Mouse (Mus musculus): ENCODE measurements around the gene Sh3d19. TPM values are rescaled to one million over a fixed set of nuclear protein-coding genes. Genes with fewer than 3 reads are reported as not detected.
"Not testable (repeated sequence)": the region's sequence is repeated elsewhere in the genome, so short reads cannot be mapped to it uniquely, and the experiment has no call there.

Sh3d19 gene
- polyA plus RNA-seq, 1 experiment from 2014 or later: 10.9 TPM

DNA sequence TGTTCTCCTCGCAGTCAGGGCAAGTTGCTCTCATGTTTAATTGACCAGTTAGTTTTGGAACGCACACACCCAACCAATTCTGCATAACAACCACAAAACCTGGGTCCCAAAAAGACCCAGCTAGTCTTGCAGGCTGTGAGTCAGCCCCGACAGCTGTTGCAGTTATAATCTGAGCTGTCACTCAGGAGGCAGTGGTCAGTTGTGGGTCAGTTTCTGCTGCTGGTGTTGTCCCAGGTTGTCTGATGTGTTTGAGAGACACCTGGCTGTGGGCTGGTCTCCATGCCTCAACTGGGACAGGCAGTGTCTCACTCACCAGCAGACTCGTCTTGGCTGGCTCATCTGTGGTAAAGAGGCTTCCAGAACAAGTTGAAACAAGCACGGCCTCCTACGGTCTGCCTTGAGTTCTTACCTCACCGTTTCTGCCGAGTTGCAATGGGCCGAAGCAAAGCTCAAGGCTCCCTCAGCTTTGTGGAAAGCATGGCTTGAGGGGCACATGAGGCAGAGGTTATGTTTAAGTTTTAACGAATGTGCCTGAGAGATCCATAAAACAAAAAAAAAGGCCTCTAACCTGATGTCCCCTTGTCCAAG, 18.1 kb upstream of the Sh3d19 start:
- Histone ChIP-seq H3K4me2 (replicated peaks) (no peak overlapping the region), H3K4me3 (no peak overlapping the region), H3K27ac (no peak overlapping the region), H3K9ac (no peak overlapping the region), H3K27me3 (replicated peaks) (no peaks in the 10 kb centered on the region), H3K36me3 (no peaks in the 10 kb centered on the region), H3K4me1 (no peaks in the 10 kb centered on the region), H3K9me3 (no peaks in the 10 kb centered on the region)
- no peak for ATAC-seq (ENCODE audit: low FRiP score, low read depth)
- WGBS: 89% methylated on average over 10 of the region's 10 CpGs

DNA sequence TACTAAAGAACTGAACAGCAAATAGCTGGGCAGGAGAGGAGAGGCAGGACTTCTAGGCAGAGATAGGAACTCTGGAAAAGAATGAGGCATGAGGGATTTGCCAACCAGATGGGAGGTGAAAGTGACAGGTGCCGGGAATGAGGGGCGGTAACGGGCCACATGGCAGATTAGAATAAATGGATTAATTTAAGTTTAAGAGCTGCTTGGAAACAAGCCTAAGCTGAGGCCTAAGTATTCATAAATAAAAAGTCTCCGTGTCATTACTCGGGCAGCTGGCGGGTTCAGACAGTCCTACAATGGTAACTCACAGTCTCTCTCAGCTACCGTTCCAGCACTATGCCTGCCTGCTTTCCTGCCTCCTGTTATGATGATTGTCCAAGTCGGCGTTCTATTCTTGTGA, 15.6 kb upstream of the Sh3d19 start:
- Histone ChIP-seq H3K36me3 (no peaks in the 10 kb centered on the region), H3K9ac (no peak overlapping the region), H3K4me2 (replicated peaks) (no peak overlapping the region), H3K27me3 (replicated peaks) (no peaks in the 10 kb centered on the region), H3K27ac (no peak overlapping the region), H3K9me3 (no peaks in the 10 kb centered on the region), H3K4me3 (no peak overlapping the region), H3K4me1 (no peaks in the 10 kb centered on the region)
- no peak for ATAC-seq (ENCODE audit: low FRiP score, low read depth)
- WGBS: 81% methylated on average over 9 of the region's 9 CpGs

DNA sequence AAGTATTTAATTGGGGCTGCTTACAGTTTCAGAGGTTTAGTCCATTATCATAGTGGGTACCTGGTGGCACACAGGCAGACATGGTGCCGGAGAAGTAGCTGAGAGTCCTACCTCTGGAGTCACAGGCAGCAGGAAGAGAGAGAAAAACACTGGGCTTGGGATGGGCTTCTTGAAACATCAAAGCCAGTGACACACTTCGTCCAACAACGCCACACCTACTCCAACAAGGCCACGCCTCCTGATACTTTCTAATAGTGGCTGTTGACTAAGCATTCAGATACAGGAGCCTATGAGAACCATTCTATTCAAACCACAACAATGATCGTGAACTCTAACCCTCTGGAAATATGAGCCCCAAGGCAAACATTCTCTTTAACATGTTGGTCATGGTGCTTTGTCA, 15.2 kb upstream of the Sh3d19 start:
- H3K9ac ChIP-seq: no peak overlapping the region
- no peak for ATAC-seq (ENCODE audit: low FRiP score, low read depth)
- H3K4me2 ChIP-seq (replicated peaks): no peak overlapping the region
- no peaks in the 10 kb centered on the region for H3K4me1 ChIP-seq
- H3K27me3 ChIP-seq (replicated peaks): no peaks in the 10 kb centered on the region
- H3K27ac ChIP-seq: no peak overlapping the region
- H3K36me3 ChIP-seq: no peaks in the 10 kb centered on the region
- H3K9me3 ChIP-seq: no peaks in the 10 kb centered on the region
- H3K4me3 ChIP-seq: no peak overlapping the region
- 87% methylated on average over 5 of the region's 5 CpGs for WGBS

DNA sequence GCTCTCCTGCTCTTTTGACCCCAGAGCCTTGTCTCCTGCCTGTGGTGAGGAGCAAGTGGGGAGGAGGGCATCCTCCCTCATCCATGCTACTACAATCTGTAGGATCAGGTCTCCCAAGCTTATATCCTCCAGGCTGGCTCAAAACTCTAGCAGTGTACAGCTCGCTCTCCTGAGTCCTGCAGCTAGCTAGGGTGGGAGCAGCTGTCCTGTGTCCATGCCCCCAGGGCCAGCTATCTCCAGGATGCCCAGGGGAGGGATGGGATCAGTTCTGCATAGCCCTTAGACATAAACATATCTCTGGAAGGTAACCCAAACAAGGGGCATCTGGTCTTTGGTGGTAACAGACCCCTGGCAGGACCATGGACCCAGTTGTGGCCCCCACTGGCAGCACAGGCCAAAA, 11.2 kb upstream of the Sh3d19 start:
- H3K36me3 ChIP-seq: no peaks in the 10 kb centered on the region
- H3K4me3 ChIP-seq: no peak overlapping the region
- no peaks in the 10 kb centered on the region for H3K27me3 ChIP-seq (replicated peaks)
- no peaks in the 10 kb centered on the region for H3K9me3 ChIP-seq
- 90% methylated on average over 1 of the region's 1 CpGs for WGBS
- no peak overlapping the region for H3K9ac ChIP-seq
- ATAC-seq (ENCODE audit: low FRiP score, low read depth): no peak
- H3K4me2 ChIP-seq (replicated peaks): no peak overlapping the region
- no peaks in the 10 kb centered on the region for H3K4me1 ChIP-seq
- no peak overlapping the region for H3K27ac ChIP-seq

DNA sequence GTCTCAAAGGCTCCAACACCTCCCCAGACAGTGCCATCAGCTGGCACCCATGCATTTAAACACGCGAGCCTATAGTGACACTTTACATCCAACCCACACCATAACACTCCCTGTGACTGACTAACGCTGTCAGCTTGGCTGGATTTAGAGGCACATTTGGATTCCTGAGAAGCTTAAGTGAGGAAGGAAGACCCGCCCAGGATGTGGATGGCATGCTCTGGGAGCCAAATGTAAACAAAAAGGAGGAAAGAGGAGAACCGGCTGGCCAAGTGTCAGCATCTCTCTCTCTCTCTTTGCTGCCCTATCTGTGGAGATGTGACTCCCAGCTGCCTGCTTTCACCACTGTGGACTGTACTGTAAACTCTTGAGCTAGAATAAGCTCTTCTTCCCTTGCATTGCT, 9.8 kb upstream of the Sh3d19 start:
- no peak overlapping the region for H3K4me2 ChIP-seq (replicated peaks)
- no peaks in the 10 kb centered on the region for H3K36me3 ChIP-seq
- no peak overlapping the region for H3K27ac ChIP-seq
- ATAC-seq (ENCODE audit: low FRiP score, low read depth): no peak
- H3K9me3 ChIP-seq: no peaks in the 10 kb centered on the region
- 52% methylated on average over 5 of the region's 5 CpGs for WGBS
- no peak overlapping the region for H3K4me3 ChIP-seq
- no peaks in the 10 kb centered on the region for H3K27me3 ChIP-seq (replicated peaks)
- H3K9ac ChIP-seq: no peak overlapping the region
- no peaks in the 10 kb centered on the region for H3K4me1 ChIP-seq

DNA sequence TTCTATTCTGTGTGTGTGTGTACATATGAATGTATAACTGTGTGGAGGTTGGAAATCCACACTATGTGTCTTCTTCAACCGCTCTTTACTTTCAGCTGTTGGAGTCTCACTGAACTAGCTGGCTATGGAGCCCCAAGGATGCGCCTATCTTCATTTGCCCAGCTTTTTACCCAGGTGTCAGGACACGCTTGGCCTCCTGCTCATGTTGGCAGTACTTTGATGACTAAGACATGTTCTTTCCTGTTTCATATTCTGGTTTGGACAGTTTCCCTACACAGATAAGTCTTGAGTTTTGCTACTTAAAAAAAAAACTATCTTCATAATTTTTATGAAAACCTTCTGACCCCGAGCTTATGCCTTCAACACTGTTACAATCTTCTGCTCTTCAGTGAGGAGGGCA, 5.4 kb upstream of the Sh3d19 start:
- WGBS: 93% methylated on average over 4 of the region's 4 CpGs
- no peak for ATAC-seq (ENCODE audit: low FRiP score, low read depth)
- H3K4me3 ChIP-seq: no peak overlapping the region
- H3K4me1 ChIP-seq: peaks cover under 1% of the 10 kb centered on the region; the same call in 1 of the 2 replicates
- no peaks in the 10 kb centered on the region for H3K36me3 ChIP-seq
- no peak overlapping the region for H3K9ac ChIP-seq
- H3K27me3 ChIP-seq (replicated peaks): no peaks in the 10 kb centered on the region
- H3K27ac ChIP-seq: no peak overlapping the region
- no peaks in the 10 kb centered on the region for H3K9me3 ChIP-seq
- no peak overlapping the region for H3K4me2 ChIP-seq (replicated peaks)

DNA sequence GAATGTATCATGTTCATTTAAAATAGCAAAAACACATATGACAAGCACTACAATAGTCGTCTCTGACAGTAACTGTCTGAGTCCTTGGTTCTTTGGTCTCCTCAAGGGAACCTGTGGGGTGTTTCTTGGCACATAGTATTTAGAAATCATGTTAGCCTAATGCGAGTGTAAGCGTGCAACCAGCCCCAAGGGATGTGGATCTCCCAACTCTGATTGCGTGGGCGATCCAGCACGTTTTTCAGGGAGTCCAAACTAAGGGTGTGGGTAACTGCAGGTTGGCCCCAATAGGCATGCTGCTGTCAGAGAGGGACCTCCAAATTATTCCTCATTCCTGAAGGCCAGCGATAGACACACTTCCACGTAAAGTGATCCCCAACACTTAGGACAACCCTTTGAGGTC, 1.9 kb upstream of the Sh3d19 start:
- no peak overlapping the region for H3K27ac ChIP-seq
- no peak overlapping the region for H3K4me2 ChIP-seq (replicated peaks)
- H3K9ac ChIP-seq: no peak overlapping the region
- peaks cover 7% of the 10 kb centered on the region; the same call in 1 of the 2 replicates for H3K4me1 ChIP-seq
- no peak for ATAC-seq (ENCODE audit: low FRiP score, low read depth)
- no peak overlapping the region for H3K4me3 ChIP-seq
- H3K36me3 ChIP-seq: no peaks in the 10 kb centered on the region
- H3K27me3 ChIP-seq (replicated peaks): no peaks in the 10 kb centered on the region
- WGBS: 90% methylated on average over 8 of the region's 8 CpGs
- H3K9me3 ChIP-seq: no peaks in the 10 kb centered on the region

DNA sequence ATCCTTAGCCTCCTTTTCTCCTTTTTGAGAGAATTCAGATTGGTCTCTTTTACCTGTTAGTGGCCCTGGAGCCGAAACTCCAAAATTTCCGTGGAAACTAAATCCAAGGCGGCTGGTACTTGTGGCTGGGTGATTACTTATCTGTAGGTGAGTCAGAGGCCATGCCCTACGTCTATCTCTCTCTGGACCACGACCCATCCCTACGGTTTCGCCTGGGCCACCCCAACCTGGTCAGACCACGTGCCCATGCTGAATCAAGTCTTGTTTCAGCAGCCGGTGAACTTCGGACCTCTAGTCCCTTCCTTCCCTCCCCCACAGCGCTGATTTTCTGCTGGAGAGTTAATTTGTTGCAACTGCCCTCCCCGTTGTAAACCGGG, 678 bp downstream of the Sh3d19 start:
- no peak overlapping the region for H3K27ac ChIP-seq
- peaks cover 7% of the 10 kb centered on the region; the same call in 1 of the 2 replicates for H3K4me1 ChIP-seq
- no peaks in the 10 kb centered on the region for H3K27me3 ChIP-seq (replicated peaks)
- H3K9ac ChIP-seq: peak overlapping the region; percentile 86
- under 1% methylated on average over 13 of the region's 13 CpGs for WGBS
- no peaks in the 10 kb centered on the region for H3K36me3 ChIP-seq
- H3K4me2 ChIP-seq (replicated peaks): peak overlapping the region; percentile 89
- ATAC-seq (ENCODE audit: low FRiP score, low read depth): peak; percentile 48; the same call in 1 of the 2 replicates
- H3K9me3 ChIP-seq: no peaks in the 10 kb centered on the region
- peak overlapping the region; percentile 70 for H3K4me3 ChIP-seq

DNA sequence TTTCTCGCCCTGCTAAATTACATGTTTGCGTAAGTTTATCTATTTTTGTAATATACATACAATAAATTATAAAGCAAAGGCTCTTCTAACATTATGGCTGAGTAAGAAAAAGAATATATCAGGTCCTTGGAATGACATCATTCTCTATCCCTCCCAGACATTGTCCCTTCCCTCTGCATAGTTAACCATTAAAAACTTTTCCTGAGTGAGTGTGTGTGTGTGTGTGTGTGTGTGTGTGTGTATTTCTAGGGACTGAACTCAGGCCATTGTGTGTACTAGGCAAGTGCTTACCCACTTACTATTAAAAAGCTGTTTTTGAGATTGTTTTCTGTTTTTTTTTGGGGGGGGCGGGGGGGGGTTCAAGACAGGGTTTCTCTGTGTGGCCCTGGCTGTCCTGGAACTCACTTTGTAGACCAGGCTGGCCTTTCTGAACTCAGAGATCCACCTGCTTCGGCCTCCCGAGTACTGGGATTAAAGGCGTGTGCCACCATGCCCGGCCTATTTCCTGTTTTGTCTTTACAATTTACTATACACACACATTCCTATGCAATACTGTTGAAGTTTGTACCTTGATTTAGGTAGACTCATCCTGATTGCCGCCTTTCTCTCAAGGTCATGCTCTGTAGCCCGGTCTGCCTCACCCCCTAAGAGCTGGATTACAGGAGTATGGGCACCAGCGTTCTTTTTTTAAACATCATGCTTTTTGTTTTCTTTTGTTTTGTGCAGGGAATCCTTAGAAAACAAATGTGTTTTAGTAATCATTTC, 2.6 kb downstream of the Sh3d19 start:
- H3K4me2 ChIP-seq (replicated peaks): no peak overlapping the region
- H3K9ac ChIP-seq: no peak overlapping the region
- H3K27ac ChIP-seq: no peak overlapping the region
- H3K36me3 ChIP-seq: no peaks in the 10 kb centered on the region
- H3K4me1 ChIP-seq: peaks cover 7% of the 10 kb centered on the region; the same call in 1 of the 2 replicates
- H3K4me3 ChIP-seq: no peak overlapping the region
- no peak for ATAC-seq (ENCODE audit: low FRiP score, low read depth)
- WGBS: 87% methylated on average over 9 of the region's 10 CpGs
- no peaks in the 10 kb centered on the region for H3K27me3 ChIP-seq (replicated peaks)
- H3K9me3 ChIP-seq: no peaks in the 10 kb centered on the region

DNA sequence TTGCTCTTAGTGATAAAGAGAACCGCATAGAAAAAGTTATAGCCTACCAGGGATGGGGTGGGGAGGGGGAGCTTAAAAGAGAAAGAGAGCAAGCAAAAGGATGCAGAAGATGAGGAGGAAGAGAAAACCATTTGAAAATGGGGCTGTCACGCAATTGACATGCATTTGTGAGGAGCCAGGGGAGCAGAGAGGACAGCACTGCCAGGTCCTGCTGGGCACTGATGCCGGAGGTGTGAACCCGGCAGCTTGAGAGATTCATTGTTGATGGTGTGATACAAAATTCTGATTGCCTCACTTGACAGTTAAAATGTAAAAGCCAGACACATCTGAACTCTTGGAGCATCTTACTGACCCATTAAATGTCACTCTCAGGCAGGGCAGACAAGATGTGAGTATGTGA, 3.5 kb downstream of the Sh3d19 start:
- no peaks in the 10 kb centered on the region for H3K9me3 ChIP-seq
- H3K36me3 ChIP-seq: no peaks in the 10 kb centered on the region
- no peaks in the 10 kb centered on the region for H3K27me3 ChIP-seq (replicated peaks)
- H3K4me1 ChIP-seq: peaks cover 7% of the 10 kb centered on the region; the same call in 1 of the 2 replicates
- no peak overlapping the region for H3K4me2 ChIP-seq (replicated peaks)
- no peak overlapping the region for H3K27ac ChIP-seq
- no peak overlapping the region for H3K9ac ChIP-seq
- no peak overlapping the region for H3K4me3 ChIP-seq
- ATAC-seq (ENCODE audit: low FRiP score, low read depth): no peak
- 71% methylated on average over 4 of the region's 4 CpGs for WGBS

DNA sequence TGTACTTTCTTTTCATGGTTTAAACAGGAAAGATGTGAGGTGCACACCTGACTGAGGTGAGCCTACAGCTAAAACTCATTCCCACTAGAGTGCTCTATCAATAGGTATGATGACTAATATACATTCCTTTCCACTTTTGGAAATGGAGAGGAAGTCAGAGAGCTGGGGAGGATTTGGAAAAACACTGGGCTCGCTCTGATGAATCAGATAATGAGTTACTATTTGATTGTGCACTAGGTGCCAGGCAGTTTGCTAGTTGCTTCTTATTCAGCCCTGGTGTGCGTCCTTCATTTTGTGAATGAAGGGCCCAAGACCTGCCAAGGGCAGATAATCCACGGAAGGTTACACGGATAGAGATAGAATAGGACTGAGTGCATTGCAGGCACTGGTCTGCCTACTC, 9.1 kb downstream of the Sh3d19 start:
- Histone ChIP-seq H3K36me3 (no peaks in the 10 kb centered on the region), H3K4me2 (replicated peaks) (no peak overlapping the region), H3K9ac (no peak overlapping the region), H3K27ac (no peak overlapping the region), H3K9me3 (no peaks in the 10 kb centered on the region), H3K4me1 (no peaks in the 10 kb centered on the region), H3K27me3 (replicated peaks) (no peaks in the 10 kb centered on the region), H3K4me3 (no peak overlapping the region)
- no peak for ATAC-seq (ENCODE audit: low FRiP score, low read depth)
- WGBS: 94% methylated on average over 4 of the region's 4 CpGs

DNA sequence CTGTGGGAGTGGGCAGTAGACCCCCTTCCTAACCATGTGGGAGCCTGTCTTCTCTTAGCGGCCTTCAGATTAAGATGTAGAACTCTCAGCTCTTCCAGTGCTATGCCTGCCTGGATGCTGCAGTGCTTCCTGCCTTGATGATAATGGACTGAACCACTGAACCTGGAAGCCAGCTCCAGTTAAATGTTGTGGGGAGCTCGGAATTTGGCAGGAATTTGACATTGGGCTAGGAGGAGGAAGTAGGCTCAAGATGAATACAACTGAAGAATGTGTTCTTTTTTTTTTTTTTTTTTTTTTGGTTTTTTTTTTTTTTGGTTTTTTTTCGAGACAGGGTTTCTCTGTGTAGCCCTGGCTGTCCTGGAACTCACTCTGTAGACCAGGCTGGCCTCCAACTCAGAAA, 10.9 kb downstream of the Sh3d19 start:
- not testable (repeated sequence) for ATAC-seq (ENCODE audit: low FRiP score, low read depth)
- WGBS: 91% methylated on average over 3 of the region's 3 CpGs

DNA sequence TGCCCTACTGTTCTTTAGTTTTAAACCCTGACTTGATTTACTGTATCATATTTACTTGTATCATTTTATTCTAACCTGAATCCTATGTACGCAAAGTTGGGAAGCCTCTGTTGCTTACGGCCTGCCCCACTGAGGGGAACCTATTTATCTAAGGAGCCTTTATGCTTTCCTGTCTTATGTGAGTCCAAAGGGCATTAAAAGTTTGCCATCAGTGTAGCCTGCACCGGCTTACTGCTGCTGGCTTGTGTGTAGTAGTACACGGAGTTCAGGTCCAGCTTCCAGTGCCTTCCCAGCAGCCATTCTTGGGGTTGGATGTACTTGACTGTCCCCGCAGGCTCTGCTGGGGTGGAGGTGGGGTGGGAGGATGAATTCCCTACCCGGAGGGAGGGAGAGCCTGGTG, 13.6 kb downstream of the Sh3d19 start:
- no peak for ATAC-seq (ENCODE audit: low FRiP score, low read depth)
- 92% methylated on average over 6 of the region's 6 CpGs for WGBS
- Histone ChIP-seq H3K9ac (no peak overlapping the region), H3K27ac (no peak overlapping the region), H3K27me3 (replicated peaks) (no peaks in the 10 kb centered on the region), H3K4me1 (no peaks in the 10 kb centered on the region), H3K4me3 (no peak overlapping the region), H3K4me2 (replicated peaks) (no peak overlapping the region), H3K36me3 (no peaks in the 10 kb centered on the region), H3K9me3 (no peaks in the 10 kb centered on the region)

More for the DNA sequence above, 10.9 kb downstream of the Sh3d19 start:
- not testable (repeated sequence) for H3K4me2 ChIP-seq (replicated peaks); H3K4me1 ChIP-seq; H3K27ac ChIP-seq; H3K36me3 ChIP-seq; H3K9ac ChIP-seq; H3K27me3 ChIP-seq (replicated peaks); H3K9me3 ChIP-seq; H3K4me3 ChIP-seq
